Mouse (Mus musculus) central nervous system, embryonic 18 days (tissue): ENCODE data around the gene Jtb. TPM values are rescaled to one million over a fixed set of nuclear protein-coding genes. Genes with fewer than 3 reads are reported as not detected.

Experiments used
- polyA plus RNA-seq: library from polyadenylated mRNA; depleted of rRNA; stranded (reverse); fragments of >200 nt; gene quantifications from 2 replicates; pipeline ENCODE4 v1.2.3, GENCODE M21; 2012; rRNA removed

Jtb gene
- 74.7 and 75.3 TPM in 2 replicates for polyA plus RNA-seq

DNA sequence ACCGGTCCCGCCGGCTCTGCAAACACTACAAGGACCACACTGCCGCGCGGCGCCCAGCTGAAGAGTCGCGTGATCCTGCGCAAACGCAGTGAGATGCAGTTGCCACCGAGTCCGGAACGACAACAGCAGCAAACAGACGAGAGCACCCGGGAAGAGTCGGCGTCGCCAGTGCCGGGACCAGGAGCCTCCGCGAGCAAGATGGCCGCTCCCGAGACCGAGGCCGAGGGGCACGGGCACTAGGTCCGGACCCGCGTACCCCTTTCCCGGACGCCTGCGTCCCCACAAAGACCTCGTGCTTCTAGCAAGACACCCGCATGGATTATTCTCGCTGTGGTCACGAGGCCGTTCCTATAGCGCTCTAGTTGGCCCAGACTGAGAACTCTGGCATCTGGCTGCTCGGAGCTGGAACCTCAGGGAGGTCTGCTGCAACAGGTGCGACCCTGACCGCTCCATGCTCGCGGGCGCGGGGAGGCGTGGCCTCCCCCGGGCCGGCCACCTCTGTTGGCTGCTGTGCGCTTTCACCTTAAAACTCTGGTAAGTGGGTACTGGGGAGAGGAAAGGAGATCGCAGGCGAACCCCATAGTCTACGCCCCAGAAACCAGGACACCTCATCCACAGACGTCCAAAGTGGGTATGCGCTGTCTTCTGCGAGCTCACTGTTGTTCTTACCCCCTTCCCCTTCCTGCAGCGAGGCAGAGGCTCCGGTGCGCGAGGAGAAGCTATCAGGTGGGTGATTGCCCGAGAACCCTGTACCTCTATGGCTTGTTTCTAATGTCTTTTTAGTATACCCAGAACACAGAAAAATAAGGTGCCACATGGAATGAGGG is at the start of gene Jtb:
Jtb (plus strand) TSS at position 91 of the 827 bp plus-strand sequence.

DNA sequence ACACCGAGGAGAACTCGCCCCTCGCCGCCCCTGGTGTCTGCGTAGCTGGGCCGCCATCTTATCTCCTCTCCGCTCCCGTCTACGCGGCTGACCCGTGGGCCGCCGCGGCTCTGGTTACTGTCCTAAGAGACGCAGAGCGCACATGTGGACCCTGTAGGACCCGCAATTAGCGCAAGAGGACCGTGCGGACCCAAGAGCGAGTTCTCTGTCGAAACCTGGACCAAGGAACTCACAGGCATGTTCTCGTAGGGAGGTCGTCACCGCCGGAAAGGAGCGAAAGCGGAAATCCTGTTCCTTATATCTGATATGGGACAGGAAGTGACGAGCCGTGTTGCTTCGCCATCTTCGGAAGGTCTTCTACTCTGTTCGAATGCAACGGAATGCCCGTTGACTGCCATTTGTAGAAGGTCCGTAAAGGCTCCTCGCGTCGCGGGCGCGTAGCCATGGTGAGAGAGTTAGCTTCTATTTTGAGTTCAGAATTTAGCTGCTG is 18.0 kb upstream of the Jtb start, which contains the start of the genes Rps27 and Rab13:
Rps27 (minus strand) TSS at position 275 of the 490 bp plus-strand sequence.
Rab13 (plus strand) TSS at position 319 of the 490 bp plus-strand sequence.

DNA sequence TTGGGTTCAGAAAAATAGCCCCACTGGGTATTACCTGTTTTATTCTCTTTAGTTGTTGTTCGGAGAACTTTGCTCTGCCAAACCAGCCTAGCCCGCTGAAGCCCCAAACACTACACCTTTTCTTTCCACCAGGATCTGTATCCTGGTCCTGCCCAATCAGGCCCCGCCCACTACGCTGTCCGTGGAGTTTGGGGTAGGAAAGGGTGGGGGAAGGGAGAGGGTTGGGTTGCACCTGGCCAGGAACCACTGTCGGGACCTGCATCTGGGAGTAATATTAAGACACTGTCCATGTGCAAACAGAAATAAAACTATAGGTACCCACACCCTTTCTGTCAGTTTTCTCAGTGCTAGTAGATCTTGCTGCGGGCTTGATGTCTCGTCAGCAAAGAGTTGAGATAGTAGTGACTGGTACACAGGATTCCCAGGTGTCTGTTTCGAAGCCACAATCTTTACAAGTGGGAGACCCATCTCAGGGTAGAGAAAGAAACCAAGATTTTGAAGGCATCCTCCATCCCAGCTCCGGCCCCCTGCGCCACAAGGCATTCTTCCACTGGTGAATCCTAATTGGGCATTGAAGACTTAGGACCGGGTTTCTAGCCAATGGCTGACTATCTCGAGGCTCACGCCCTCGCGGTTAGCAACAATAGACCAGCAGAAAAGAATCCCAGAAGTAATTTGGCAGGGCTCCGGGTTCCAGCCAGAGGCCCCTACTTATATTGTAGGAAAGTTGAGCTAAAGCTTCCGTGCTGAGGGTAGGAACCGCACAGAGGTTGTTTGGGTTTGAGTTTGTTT is 11.8 kb downstream of the Jtb start, which contains the start of gene Creb3l4:
Creb3l4 (minus strand) TSS at position 529 of the 792 bp plus-strand sequence.

DNA sequence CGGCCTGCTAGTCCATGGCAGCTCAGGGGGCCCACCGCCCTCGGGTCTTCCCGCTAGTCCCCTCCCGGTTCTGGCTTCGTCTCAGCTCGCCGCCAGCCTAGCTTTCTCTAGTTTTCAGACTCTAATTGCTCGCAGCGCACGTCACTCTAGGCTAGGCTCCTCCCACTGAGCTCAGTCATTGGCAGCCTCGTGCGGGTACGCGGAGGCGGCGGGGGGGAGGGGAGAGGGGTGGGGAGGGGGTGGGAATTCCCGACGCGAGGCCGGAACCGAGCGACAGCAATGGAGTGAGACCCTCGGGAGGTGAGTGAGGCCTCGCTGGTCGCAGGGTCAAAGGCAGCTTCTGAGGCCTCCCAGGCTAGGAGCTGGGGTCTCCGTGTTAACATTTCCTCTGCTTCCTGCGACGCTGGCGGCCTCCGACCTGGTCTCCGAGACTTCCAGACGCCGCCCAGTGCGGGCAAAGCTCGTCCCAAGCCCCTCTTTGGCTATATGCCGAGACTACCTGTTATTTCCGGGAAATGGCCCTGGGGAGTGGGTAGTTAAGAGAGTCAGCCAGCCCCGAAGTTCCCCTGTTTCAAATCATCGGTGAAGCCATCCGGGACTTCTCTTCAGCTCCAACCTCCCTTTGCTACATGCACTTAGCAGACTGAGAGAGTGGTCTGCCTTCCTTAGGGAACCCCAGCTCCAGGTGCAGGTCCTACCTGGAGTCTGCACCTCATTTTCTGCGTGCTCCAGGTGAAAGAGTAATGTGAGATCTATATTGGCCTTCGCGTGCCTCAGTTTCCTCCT is 16.8 kb downstream of the Jtb start, which contains the start of gene Slc39a1:
Slc39a1 (plus strand) TSS at position 213 of the 786 bp plus-strand sequence.

DNA sequence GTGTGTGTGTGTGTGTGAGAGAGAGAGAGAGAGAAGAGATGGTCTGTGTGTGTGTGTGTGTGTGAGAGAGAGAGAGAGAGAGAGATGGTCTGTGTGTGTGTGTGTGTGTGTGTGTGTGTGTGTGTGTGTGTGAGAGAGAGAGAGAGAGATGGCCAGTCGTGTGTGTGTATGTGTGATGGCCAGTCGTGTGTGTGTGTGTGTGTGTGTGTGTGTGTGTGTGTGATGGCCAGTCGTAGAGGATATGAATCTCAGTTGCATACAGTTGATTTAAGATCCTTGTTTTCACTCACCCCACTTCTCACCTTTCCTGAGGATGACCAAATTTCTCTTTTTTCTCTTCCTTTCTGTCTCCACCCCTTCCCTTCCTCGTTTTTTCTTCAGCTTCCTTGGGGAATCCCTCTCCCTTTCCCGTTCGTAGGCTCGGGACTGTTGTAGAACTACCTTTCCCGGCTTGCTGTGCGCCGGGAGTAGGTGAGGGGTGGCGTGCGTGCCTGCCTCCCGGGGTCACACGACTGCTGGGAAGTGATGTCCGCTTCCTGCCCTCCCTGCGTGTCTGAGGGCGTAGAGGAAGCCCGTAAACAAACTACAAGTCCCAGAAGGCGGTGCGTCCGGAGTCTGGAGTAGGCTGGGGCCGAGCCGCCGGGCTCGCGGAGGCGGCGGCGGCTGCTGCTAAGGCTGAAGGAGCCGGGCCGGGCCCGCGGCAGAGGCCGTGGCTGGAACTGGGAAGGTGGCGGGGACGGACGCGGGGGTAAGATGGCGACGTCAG is 22.4 kb downstream of the Jtb start, which contains the start of gene Crtc2:
Crtc2 (plus strand) TSS at position 511 of the 766 bp plus-strand sequence.

DNA sequence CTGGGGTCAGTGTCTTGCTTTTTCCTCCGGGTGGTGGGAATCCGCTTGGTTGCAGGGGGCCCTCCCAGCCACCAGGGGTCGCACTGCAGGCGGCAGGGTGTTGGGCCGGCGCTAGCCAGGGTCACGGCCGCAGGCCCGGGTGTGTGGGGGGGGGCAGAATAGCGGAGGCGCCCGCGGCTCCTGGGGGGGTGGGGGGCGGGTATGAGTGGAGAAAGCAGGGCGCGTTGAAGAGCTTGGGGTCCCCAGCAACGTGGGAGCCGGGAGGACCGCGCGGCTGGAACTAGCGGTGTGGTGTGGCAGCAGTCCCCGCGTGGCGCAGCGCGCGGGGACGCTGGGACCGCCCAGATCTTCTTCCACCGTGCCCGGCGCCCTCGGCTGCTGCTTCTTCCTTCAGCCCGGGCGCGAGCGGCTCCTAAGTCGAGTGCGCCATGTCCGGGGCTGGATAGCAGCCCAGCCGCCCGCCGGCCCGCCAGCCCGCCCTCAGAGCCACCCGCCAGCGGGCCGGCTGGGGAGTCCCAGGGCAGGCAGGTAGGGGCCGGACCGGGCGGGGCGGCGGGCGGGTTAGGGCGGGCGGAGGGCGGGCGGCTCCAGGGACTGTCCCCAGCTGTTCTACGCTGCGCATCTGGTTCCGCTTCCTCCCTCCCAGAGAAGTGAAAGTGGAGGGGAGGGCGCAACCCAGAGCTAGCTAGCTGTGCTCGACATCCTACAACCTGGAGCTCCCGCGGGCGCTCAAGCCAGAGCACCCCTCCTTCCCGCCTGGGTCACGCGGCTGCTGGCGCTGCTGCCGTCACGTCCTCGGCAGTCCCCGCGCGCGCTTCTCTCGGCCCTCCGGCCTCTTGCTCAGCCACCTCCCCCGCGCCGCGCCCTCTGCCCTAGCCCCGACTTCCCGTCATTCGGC is 33.9 kb downstream of the Jtb start, which contains the start of gene Dennd4b:
Dennd4b (plus strand) TSS at position 152 of the 898 bp plus-strand sequence.

Other genes starting within 250 kb of the Jtb start
- gene Hax1, start 232.8 kb upstream of the Jtb start, polyA plus RNA-seq, result 89.2 and 102 TPM in 2 replicates
- gene 4933434E20Rik, start 180.0 kb upstream of the Jtb start, polyA plus RNA-seq, result 89.6 and 94.7 TPM in 2 replicates
- 119 and 130 TPM in 2 replicates for gene Ubap2l, start 179.0 kb upstream of the Jtb start, polyA plus RNA-seq
- gene Tpm3, start 158.9 kb upstream of the Jtb start, polyA plus RNA-seq, result 233 and 236 TPM in 2 replicates
- 1.2 TPM in 2 replicates for gene Nup210l, start 127.5 kb upstream of the Jtb start, polyA plus RNA-seq
- 2,349 and 2,572 TPM in 2 replicates for gene Rps27, start 17.9 kb upstream of the Jtb start, polyA plus RNA-seq
- 14.4 and 15.2 TPM in 2 replicates for gene Rab13, start 17.9 kb upstream of the Jtb start, polyA plus RNA-seq
- 0.98 and 1.0 TPM in 2 replicates for gene Creb3l4, start 11.9 kb downstream of the Jtb start, polyA plus RNA-seq
- 23.9 and 24.3 TPM in 2 replicates for gene Slc39a1, start 16.6 kb downstream of the Jtb start, polyA plus RNA-seq
- gene Crtc2, start 22.6 kb downstream of the Jtb start, polyA plus RNA-seq, result 42.5 and 55.8 TPM in 2 replicates
- 25.3 and 25.9 TPM in 2 replicates for gene Dennd4b, start 33.6 kb downstream of the Jtb start, polyA plus RNA-seq
- 24.3 and 31.8 TPM in 2 replicates for gene Gatad2b, start 61.6 kb downstream of the Jtb start, polyA plus RNA-seq
- 52.9 and 54.6 TPM in 2 replicates for gene Slc27a3, start 158.3 kb downstream of the Jtb start, polyA plus RNA-seq
- gene Ints3, start 202.0 kb downstream of the Jtb start, polyA plus RNA-seq, result 53.9 and 55.9 TPM in 2 replicates
- 5.7 and 6.3 TPM in 2 replicates for gene Npr1, start 234.3 kb downstream of the Jtb start, polyA plus RNA-seq
- gene Ilf2, start 244.5 kb downstream of the Jtb start, polyA plus RNA-seq, result 168 and 169 TPM in 2 replicates